18 mouse cellular contexts compared by ENCODE assay signal in genomic region chr1:183183565-183183964, GRCm38 (mm10). TPM values are rescaled to one million over a fixed set of nuclear protein-coding genes. Genes with fewer than 3 reads are reported as not detected.
A peak's percentile ranks its signal among the peaks of the same experiment; 100 is the strongest.
DNase-seq lines count a peak whose midpoint lies in the region; ATAC-seq and TF ChIP-seq lines count a peak whose summit lies in the region.
"Had no signal": no experiment of that assay in that cellular context is flagged by ENCODE, and none has a peak within 500 bp of the region (broad histone marks: within the 10 kb centered on the region; RNA-seq: fewer than 3 reads in every experiment).

No protein-coding gene starts in this region.

- H3K27me3 ChIP-seq in embryonic facial prominence, embryonic 12.5 days: no peaks in the 10 kb centered on the region
- H3K27me3 ChIP-seq in embryonic facial prominence, embryonic 10.5 days (replicated peaks; ENCODE audit: low read depth, poor library complexity, severe bottlenecking): no peaks in the 10 kb centered on the region
- H3K27me3 ChIP-seq in heart, embryonic 13.5 days (replicated peaks): no peaks in the 10 kb centered on the region
- H3K27me3 ChIP-seq in liver, embryonic 11.5 days (replicated peaks; ENCODE audit: control insufficient read depth, insufficient read depth, low read length): no peaks in the 10 kb centered on the region
- no peaks in the 10 kb centered on the region for H3K27me3 ChIP-seq in liver, postnatal 0 days (ENCODE audit: insufficient read depth, low read length)
- H3K27me3 ChIP-seq in forebrain, postnatal 0 days (ENCODE audit: insufficient read depth, low read length): no peaks in the 10 kb centered on the region
- H3K27me3 ChIP-seq: CH12.LX; limb, embryonic 15.5 days; neural tube, embryonic 13.5 days had no signal

- WGBS in embryonic facial prominence, embryonic 12.5 days: 62% methylated on average over 5 of the region's 5 CpGs
- WGBS in embryonic facial prominence, embryonic 10.5 days: 77% methylated on average over 5 of the region's 5 CpGs
- WGBS in heart, embryonic 13.5 days: 27% methylated on average over 5 of the region's 5 CpGs
- WGBS in liver, embryonic 11.5 days: 70% methylated on average over 5 of the region's 5 CpGs
- WGBS in liver, postnatal 0 days (ENCODE audit: insufficient replicate concordance): 71% methylated on average over 5 of the region's 5 CpGs
- WGBS in forebrain, postnatal 0 days: 50% methylated on average over 5 of the region's 5 CpGs

- ATAC-seq in embryonic facial prominence, embryonic 12.5 days (ENCODE audit: insufficient number of reproducible peaks, insufficient read depth, low FRiP score, low TSS enrichment): no peak
- ATAC-seq in heart, embryonic 13.5 days (ENCODE audit: extremely low read depth, insufficient number of reproducible peaks, low FRiP score, low TSS enrichment): no peak
- no peak for ATAC-seq in liver, embryonic 11.5 days (replicated peaks; ENCODE audit: low FRiP score)
- ATAC-seq in liver, postnatal 0 days: no peak
- ATAC-seq in forebrain, postnatal 0 days: peak; percentile 76

- H3K27ac ChIP-seq in embryonic facial prominence, embryonic 12.5 days: 0 out of 2 replicates have a peak overlapping the region, but pooled peaks have one; percentile 12
- H3K27ac ChIP-seq in embryonic facial prominence, embryonic 10.5 days (replicated peaks): no peak overlapping the region
- H3K27ac ChIP-seq in heart, embryonic 13.5 days (replicated peaks): peak overlapping the region; percentile 86
- 0 out of 2 replicates have a peak overlapping the region, but pooled peaks have one; percentile 11 for H3K27ac ChIP-seq in liver, embryonic 11.5 days (ENCODE audit: low read depth, low read length)
- no peak overlapping the region for H3K27ac ChIP-seq in liver, postnatal 0 days (ENCODE audit: low read depth)
- H3K27ac ChIP-seq in forebrain, postnatal 0 days (ENCODE audit: low read depth, low read length): no peak overlapping the region
- H3K27ac ChIP-seq: limb, embryonic 15.5 days had no signal

- DNase-seq in embryonic facial prominence, embryonic 10.5 days (ENCODE audit: low spot score): no peak
- DNase-seq in heart, adult 18-20 months: no peak
- no peak for DNase-seq in liver, embryonic 11.5 days (ENCODE audit: low spot score)
- no peak for DNase-seq in liver, postnatal 0 days
- DNase-seq in forebrain, postnatal 0 days: peak; percentile 45
- DNase-seq in adrenal gland, postnatal 10 days: no peak
- DNase-seq: adrenal gland, postnatal 14 days; cerebellum, adult 9-10 months; embryo, embryonic 11 days; kidney, adult 9 months; lung, adult 2 months; lung, postnatal 4 days had no signal

- H3K4me1 ChIP-seq in embryonic facial prominence, embryonic 12.5 days: peaks cover 35% of the 10 kb centered on the region
- peaks cover 58% of the 10 kb centered on the region for H3K4me1 ChIP-seq in embryonic facial prominence, embryonic 10.5 days
- peaks cover 80% of the 10 kb centered on the region for H3K4me1 ChIP-seq in heart, embryonic 13.5 days
- H3K4me1 ChIP-seq in liver, embryonic 11.5 days (replicated peaks; ENCODE audit: control insufficient read depth, insufficient read depth, low read length): peaks cover 6% of the 10 kb centered on the region
- peaks cover 10% of the 10 kb centered on the region for H3K4me1 ChIP-seq in liver, postnatal 0 days (ENCODE audit: insufficient read depth)
- peaks cover 6% of the 10 kb centered on the region; the same call in 1 of the 2 replicates for H3K4me1 ChIP-seq in forebrain, postnatal 0 days (ENCODE audit: insufficient read depth)

- H3K9ac ChIP-seq in embryonic facial prominence, embryonic 12.5 days: no peak overlapping the region
- H3K9ac ChIP-seq in heart, embryonic 13.5 days: no peak overlapping the region
- H3K9ac ChIP-seq in liver, embryonic 11.5 days (ENCODE audit: low read depth, low read length): no peak overlapping the region
- H3K9ac ChIP-seq in liver, postnatal 0 days (replicated peaks): no peak overlapping the region
- H3K9ac ChIP-seq in forebrain, postnatal 0 days: no peak overlapping the region
- H3K9ac ChIP-seq: limb, embryonic 15.5 days; neural tube, embryonic 13.5 days had no signal

- no peak overlapping the region for H3K4me3 ChIP-seq in embryonic facial prominence, embryonic 12.5 days
- H3K4me3 ChIP-seq in embryonic facial prominence, embryonic 10.5 days: no peak overlapping the region
- no peak overlapping the region for H3K4me3 ChIP-seq in heart, embryonic 13.5 days
- no peak overlapping the region for H3K4me3 ChIP-seq in liver, embryonic 11.5 days (ENCODE audit: low read depth, low read length)
- H3K4me3 ChIP-seq in liver, postnatal 0 days (ENCODE audit: low read depth, low read length): no peak overlapping the region
- H3K4me3 ChIP-seq in forebrain, postnatal 0 days (ENCODE audit: low read depth, low read length): no peak overlapping the region
- H3K4me3 ChIP-seq: erythroblast, embryonic 14.5 days; limb, embryonic 15.5 days; neural tube, embryonic 13.5 days had no signal

- no peak for TF ChIP-seq EP300 in liver, postnatal 0 days (IDR thresholded peaks at IDR 0.05; ENCODE audit: low read depth)

- no peak overlapping the region for H3K4me2 ChIP-seq in embryonic facial prominence, embryonic 12.5 days (replicated peaks)
- H3K4me2 ChIP-seq in heart, embryonic 13.5 days: peak overlapping the region; percentile 20; the same call in 1 of the 2 replicates
- no peak overlapping the region for H3K4me2 ChIP-seq in liver, embryonic 11.5 days
- H3K4me2 ChIP-seq in liver, postnatal 0 days (ENCODE audit: low read depth, low read length): no peak overlapping the region
- H3K4me2 ChIP-seq in forebrain, postnatal 0 days (ENCODE audit: low read depth): no peak overlapping the region
- H3K4me2 ChIP-seq: limb, embryonic 15.5 days; neural tube, embryonic 13.5 days had no signal

- TF ChIP-seq CTCF in liver, postnatal 0 days (IDR thresholded peaks at IDR 0.05; ENCODE audit: low read depth): no peak
- no peak for TF ChIP-seq CTCF in forebrain, postnatal 0 days (IDR thresholded peaks at IDR 0.05; ENCODE audit: low read depth)

- no peaks in the 10 kb centered on the region for H3K36me3 ChIP-seq in embryonic facial prominence, embryonic 12.5 days
- no peaks in the 10 kb centered on the region for H3K36me3 ChIP-seq in embryonic facial prominence, embryonic 10.5 days (replicated peaks)
- H3K36me3 ChIP-seq in heart, embryonic 13.5 days: no peaks in the 10 kb centered on the region
- H3K36me3 ChIP-seq in liver, embryonic 11.5 days (ENCODE audit: control insufficient read depth, insufficient read depth, low read length): no peaks in the 10 kb centered on the region
- no peaks in the 10 kb centered on the region for H3K36me3 ChIP-seq in liver, postnatal 0 days (replicated peaks; ENCODE audit: insufficient read depth, low read length)
- H3K36me3 ChIP-seq in forebrain, postnatal 0 days (ENCODE audit: insufficient read depth): no peaks in the 10 kb centered on the region
- H3K36me3 ChIP-seq: limb, embryonic 15.5 days; neural tube, embryonic 13.5 days had no signal

- no peaks in the 10 kb centered on the region for H3K9me3 ChIP-seq in embryonic facial prominence, embryonic 12.5 days
- H3K9me3 ChIP-seq in embryonic facial prominence, embryonic 10.5 days: no peaks in the 10 kb centered on the region
- no peaks in the 10 kb centered on the region for H3K9me3 ChIP-seq in heart, embryonic 13.5 days
- H3K9me3 ChIP-seq in liver, embryonic 11.5 days (ENCODE audit: control insufficient read depth, low read length): no peaks in the 10 kb centered on the region
- no peaks in the 10 kb centered on the region for H3K9me3 ChIP-seq in liver, postnatal 0 days (ENCODE audit: low read length)
- H3K9me3 ChIP-seq in forebrain, postnatal 0 days (ENCODE audit: low read length): no peaks in the 10 kb centered on the region
- H3K9me3 ChIP-seq: limb, embryonic 15.5 days; neural tube, embryonic 13.5 days had no signal

RNA-seq across cellular contexts. Expression of gene Disp1, which starts 37.8 kb away (rescaled TPM):
- 18.6 and 19.1 TPM in 2 replicates for polyA plus RNA-seq in embryonic facial prominence, embryonic 12.5 days (2016; fragmentation: Nextera tagmentation; extraction: Ambion mirVana)
- polyA plus RNA-seq in embryonic facial prominence, embryonic 10.5 days (2016; fragmentation: Nextera tagmentation; extraction: Ambion mirVana): 13.5 and 13.6 TPM in 2 replicates
- polyA plus RNA-seq in heart, embryonic 13.5 days (2015; fragmentation: Nextera tagmentation; extraction: Ambion mirVana): 8.8 and 9.1 TPM in 2 replicates
- 1 to 10 TPM; 7.6 to 8.3 TPM for total RNA-seq in heart, adult 18-20 months (2021)
- 7.7 and 7.8 TPM in 2 replicates for polyA plus RNA-seq in liver, embryonic 11.5 days (2014; fragmentation: Nextera tagmentation; extraction: Ambion mirVana)
- polyA plus RNA-seq in liver, postnatal 0 days (2015; fragmentation: Nextera tagmentation; extraction: Ambion mirVana): 1.6 and 1.9 TPM in 2 replicates
- 7.2 and 12.7 TPM in 2 replicates for total RNA-seq in forebrain, postnatal 0 days (2014; rRNA removed)
- polyA plus RNA-seq in forebrain, postnatal 0 days (2015; fragmentation: Nextera tagmentation; extraction: Ambion mirVana): 5.6 and 6.3 TPM in 2 replicates
- total RNA-seq in adrenal gland, postnatal 10 days (2021): 10 to 100 TPM; 10.2 to 14.9 TPM

Comparison
In these comparisons a context has a peak if more than half of its experiments do, and no peak if none do; other contexts are left out.
1. H3K27ac ChIP-seq: peak in embryonic facial prominence, embryonic 12.5 days (single experiment), heart, embryonic 13.5 days (single experiment) and liver, embryonic 11.5 days (single experiment); none in embryonic facial prominence, embryonic 10.5 days (single experiment), liver, postnatal 0 days (single experiment) and forebrain, postnatal 0 days (single experiment).